Mouse (Mus musculus): ENCODE data around the gene Zfp799.
"Not testable (repeated sequence)": the region's sequence is repeated elsewhere in the genome, so short reads cannot be mapped to it uniquely, and the experiment has no call there.

Gene Zfp799

GRCm38 (mm10) chr17:32829540-32830417 is at the start of gene Zfp799:
TSS of gene Zfp799 (minus strand) at chr17:32830261.
- DNase-seq: peak; percentile 89

- no peak for DNase-seq
Measured at GRCm38 (mm10) chr17:32878773-32879172, 48.7 kb upstream of the Zfp799 start.

- DNase-seq: no peak
Measured at GRCm38 (mm10) chr17:32877471-32878171, 47.6 kb upstream of the Zfp799 start.

GRCm38 (mm10) chr17:32872696-32873095 is 42.6 kb upstream of the Zfp799 start:
- DNase-seq: no peak

GRCm38 (mm10) chr17:32872091-32872490 is 42.0 kb upstream of the Zfp799 start:
- DNase-seq: no peak

- DNase-seq: no peak
Measured at GRCm38 (mm10) chr17:32871483-32871882, 41.4 kb upstream of the Zfp799 start.

GRCm38 (mm10) chr17:32867266-32867665 is 37.2 kb upstream of the Zfp799 start:
- DNase-seq: not testable (repeated sequence)

- not testable (repeated sequence) for DNase-seq
Measured at GRCm38 (mm10) chr17:32856713-32857112, 26.7 kb upstream of the Zfp799 start.

- no peak for DNase-seq
Measured at GRCm38 (mm10) chr17:32851581-32851980, 21.5 kb upstream of the Zfp799 start.

GRCm38 (mm10) chr17:32841388-32841787 is 11.3 kb upstream of the Zfp799 start:
- no peak for DNase-seq

- DNase-seq: peak; percentile 19
Measured at GRCm38 (mm10) chr17:32839083-32839802, 9.2 kb upstream of the Zfp799 start.

- no peak for DNase-seq
Measured at GRCm38 (mm10) chr17:32830418-32830782, 339 bp upstream of the Zfp799 start.

GRCm38 (mm10) chr17:32816074-32816784 is 13.8 kb downstream of the Zfp799 start:
- DNase-seq: no peak

- no peak for DNase-seq
Measured at GRCm38 (mm10) chr17:32814136-32814535, 15.9 kb downstream of the Zfp799 start.

GRCm38 (mm10) chr17:32810648-32811047 is 19.4 kb downstream of the Zfp799 start:
- DNase-seq: no peak

GRCm38 (mm10) chr17:32809544-32810374 is 20.3 kb downstream of the Zfp799 start, which contains the start of gene Zfp811:
TSS of gene Zfp811 (minus strand) at chr17:32809931.
- DNase-seq: no peak

- DNase-seq: no peak
Measured at GRCm38 (mm10) chr17:32808921-32809320, 21.1 kb downstream of the Zfp799 start.

- no peak for DNase-seq
Measured at GRCm38 (mm10) chr17:32789244-32789643, 40.8 kb downstream of the Zfp799 start.

GRCm38 (mm10) chr17:32788576-32788975 is 41.5 kb downstream of the Zfp799 start:
- DNase-seq: no peak

GRCm38 (mm10) chr17:32788094-32788559 is 41.9 kb downstream of the Zfp799 start, which contains the start of gene Zfp871:
TSS of gene Zfp871 (minus strand) at chr17:32788287.
- DNase-seq: peak; percentile 96

- peak; percentile 42 for DNase-seq
Measured at GRCm38 (mm10) chr17:32787436-32788093, 42.5 kb downstream of the Zfp799 start.
